Mouse (Mus musculus) liver, embryonic 14.5 days (tissue): Measurements from ENCODE around the gene Sdhc.

ENCODE experiments used
- CTCF ChIP-seq: IDR thresholded peaks from 2 replicates; pipeline ENCODE4 v1.5.1; 2016; ENCODE audit warnings: antibody characterized with exemption, low read depth, control low read depth
- EP300 ChIP-seq: IDR thresholded peaks from 2 replicates; pipeline ENCODE4 v1.6.1; 2016; ENCODE audit warnings: antibody characterized with exemption, low read depth

- TF ChIP-seq CTCF (no peak), EP300 (no peak)
Measured at GRCm38 (mm10) chr1:171096110-171096964, 54.1 kb downstream of the Sdhc start.
